In the genomic region with DNA sequence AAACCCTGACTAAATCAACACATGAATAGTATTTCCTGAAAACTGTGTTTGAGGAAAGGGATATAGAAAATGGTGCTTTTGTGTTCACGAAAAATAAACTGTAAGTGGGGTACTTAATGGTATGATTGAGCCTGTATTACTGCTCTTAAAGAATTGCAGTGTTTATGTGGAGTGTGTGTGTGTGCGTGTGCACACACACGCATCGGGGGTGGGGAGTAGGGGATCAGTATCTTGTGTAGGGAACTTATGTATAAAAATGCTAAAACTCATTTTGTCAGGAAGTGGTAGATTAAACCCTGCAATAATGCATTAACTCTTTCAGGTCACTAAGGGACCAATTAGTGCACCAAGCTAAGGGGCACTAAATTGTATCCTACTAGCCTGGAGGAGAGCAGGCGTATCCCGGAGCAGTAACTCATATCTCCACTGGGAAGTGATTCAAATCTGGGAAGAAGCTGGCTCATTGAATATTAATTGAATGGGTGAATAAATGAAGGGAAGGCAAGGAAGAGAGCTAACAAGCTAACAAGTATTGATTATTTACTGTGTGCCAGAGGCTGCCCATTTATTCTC, we compare ENCODE assay signal across 23 mouse cellular contexts.
DNase-seq lines count a peak whose midpoint lies in the region; ATAC-seq and TF ChIP-seq lines count a peak whose summit lies in the region.
"Had no signal": no experiment of that assay in that cellular context is flagged by ENCODE, and none has a peak within 500 bp of the region (broad histone marks: within the 10 kb centered on the region; RNA-seq: fewer than 3 reads in every experiment).

No protein-coding gene starts in this region.

- no peak for TF ChIP-seq POLR2A in brain, embryonic 14.5 days (IDR thresholded peaks at IDR 0.05; ENCODE audit: borderline replicate concordance, extremely low read depth, insufficient read depth, insufficient read length, poor library complexity, severe bottlenecking)

- no peaks in the 10 kb centered on the region for H3K36me3 ChIP-seq in midbrain, embryonic 11.5 days (ENCODE audit: control insufficient read depth, insufficient read depth, low read length)
- H3K36me3 ChIP-seq in midbrain, postnatal 0 days (ENCODE audit: insufficient read depth, low read length), result no peaks in the 10 kb centered on the region
- H3K36me3 ChIP-seq in midbrain, embryonic 14.5 days (ENCODE audit: control insufficient read depth, insufficient read depth, low read length), result no peaks in the 10 kb centered on the region
- H3K36me3 ChIP-seq: forebrain, embryonic 10.5 days; G1E; hindbrain, embryonic 12.5 days; hindbrain, embryonic 15.5 days had no signal

- no peaks in the 10 kb centered on the region for H3K27me3 ChIP-seq in midbrain, embryonic 11.5 days (ENCODE audit: control insufficient read depth, insufficient read depth, low read length)
- H3K27me3 ChIP-seq in midbrain, postnatal 0 days (ENCODE audit: insufficient read depth, low read length), result no peaks in the 10 kb centered on the region
- no peaks in the 10 kb centered on the region for H3K27me3 ChIP-seq in midbrain, embryonic 14.5 days (ENCODE audit: control insufficient read depth, insufficient read depth, low read length)
- H3K27me3 ChIP-seq: CH12.LX; forebrain, embryonic 13.5 days; hindbrain, embryonic 12.5 days; hindbrain, embryonic 15.5 days; Patski had no signal

- no peak overlapping the region for H3K4me3 ChIP-seq in midbrain, embryonic 11.5 days (ENCODE audit: low read depth, low read length)
- no peak overlapping the region for H3K4me3 ChIP-seq in midbrain, postnatal 0 days (ENCODE audit: low read depth, low read length)
- no peak overlapping the region for H3K4me3 ChIP-seq in midbrain, embryonic 14.5 days (replicated peaks; ENCODE audit: low read depth, low read length)
- H3K4me3 ChIP-seq: forebrain, embryonic 10.5 days; forebrain, embryonic 13.5 days; heart, adult 2 months; hindbrain, embryonic 12.5 days; hindbrain, embryonic 15.5 days had no signal

- WGBS in midbrain, embryonic 11.5 days, result 84% methylated on average over 6 of the region's 6 CpGs
- WGBS in midbrain, postnatal 0 days, result 63% methylated on average over 6 of the region's 6 CpGs
- 62% methylated on average over 6 of the region's 6 CpGs for WGBS in midbrain, embryonic 14.5 days

- H3K4me2 ChIP-seq in midbrain, embryonic 11.5 days, result no peak overlapping the region
- no peak overlapping the region for H3K4me2 ChIP-seq in midbrain, postnatal 0 days (ENCODE audit: low read depth, low read length, poor library complexity, severe bottlenecking)
- no peak overlapping the region for H3K4me2 ChIP-seq in midbrain, embryonic 14.5 days (ENCODE audit: low read length)
- H3K4me2 ChIP-seq: forebrain, embryonic 13.5 days; heart, embryonic 11.5 days; hindbrain, embryonic 12.5 days; hindbrain, embryonic 15.5 days had no signal

- H3K27ac ChIP-seq in midbrain, embryonic 11.5 days (ENCODE audit: low read depth, low read length), result no peak overlapping the region
- H3K27ac ChIP-seq in midbrain, postnatal 0 days (ENCODE audit: low read depth, low read length), result no peak overlapping the region
- no peak overlapping the region for H3K27ac ChIP-seq in midbrain, embryonic 14.5 days (replicated peaks; ENCODE audit: low read depth, low read length)
- H3K27ac ChIP-seq: forebrain, embryonic 10.5 days; forebrain, embryonic 13.5 days; heart, adult 2 months; hindbrain, embryonic 12.5 days; hindbrain, embryonic 15.5 days had no signal

- no peaks in the 10 kb centered on the region for H3K9me3 ChIP-seq in midbrain, embryonic 11.5 days (ENCODE audit: control insufficient read depth, low read length)
- no peaks in the 10 kb centered on the region for H3K9me3 ChIP-seq in midbrain, postnatal 0 days (ENCODE audit: low read length)
- H3K9me3 ChIP-seq in midbrain, embryonic 14.5 days (ENCODE audit: control insufficient read depth, low read length), result no peaks in the 10 kb centered on the region
- H3K9me3 ChIP-seq: forebrain, embryonic 10.5 days; forebrain, embryonic 13.5 days; hindbrain, embryonic 12.5 days; hindbrain, embryonic 15.5 days had no signal

- no peaks in the 10 kb centered on the region for H3K4me1 ChIP-seq in midbrain, embryonic 11.5 days (ENCODE audit: control insufficient read depth, insufficient read depth, low read length)
- H3K4me1 ChIP-seq in midbrain, postnatal 0 days (ENCODE audit: insufficient read depth, low read length), result no peaks in the 10 kb centered on the region
- H3K4me1 ChIP-seq in midbrain, embryonic 14.5 days (ENCODE audit: control insufficient read depth, insufficient read depth, low read length), result no peaks in the 10 kb centered on the region
- H3K4me1 ChIP-seq: forebrain, embryonic 10.5 days; forebrain, embryonic 13.5 days; hindbrain, embryonic 12.5 days; hindbrain, embryonic 15.5 days had no signal

- H3K9ac ChIP-seq in midbrain, embryonic 11.5 days (ENCODE audit: low read length), result no peak overlapping the region
- H3K9ac ChIP-seq in midbrain, postnatal 0 days (replicated peaks; ENCODE audit: low read length, poor library complexity, severe bottlenecking), result no peak overlapping the region
- H3K9ac ChIP-seq in midbrain, embryonic 14.5 days (replicated peaks; ENCODE audit: low read length), result no peak overlapping the region
- H3K9ac ChIP-seq: forebrain, embryonic 13.5 days; hindbrain, embryonic 12.5 days; hindbrain, embryonic 15.5 days had no signal

- no peak for TF ChIP-seq CTCF in midbrain, postnatal 0 days (IDR thresholded peaks at IDR 0.05)
- TF ChIP-seq CTCF in brain, embryonic 14.5 days (IDR thresholded peaks at IDR 0.05; ENCODE audit: borderline replicate concordance, extremely low read depth, insufficient read depth, insufficient read length), result no peak

- ATAC-seq in midbrain, embryonic 11.5 days (ENCODE audit: low FRiP score), result 0 out of 2 replicates have a peak, but pooled peaks have one; percentile 46
- ATAC-seq in midbrain, postnatal 0 days (ENCODE audit: low FRiP score), result no peak
- peak; percentile 48; the same call in 1 of the 2 replicates for ATAC-seq in midbrain, embryonic 14.5 days (ENCODE audit: low FRiP score, low TSS enrichment)
- ATAC-seq: forebrain, embryonic 13.5 days; forebrain, embryonic 16.5 days; Patski had no signal

- no peak for DNase-seq in midbrain, embryonic 11.5 days (ENCODE audit: low spot score, missing footprints)
- DNase-seq in midbrain, postnatal 0 days (ENCODE audit: low spot score), result no peak
- DNase-seq in brain, embryonic 14.5 days (ENCODE audit: low read depth), result peak; percentile 53
- DNase-seq in midbrain, embryonic 14.5 days, result peak; percentile 59
- DNase-seq in cerebellum, postnatal 14 days, result no peak
- DNase-seq in layer of hippocampus, adult 9-11 months, result no peak
- DNase-seq: adrenal gland, postnatal 14 days; B cell, adult 2 months; cerebellum, adult 11-12 months; cerebellum, adult 8-10 months; cerebellum, postnatal 10 days; gastrocnemius, postnatal 10 days; gastrocnemius, postnatal 36 days; heart, adult 2 months had no signal

Comparison
In these comparisons a context has a peak if more than half of its experiments do, and no peak if none do; other contexts are left out.
1. DNase-seq: peak in brain, embryonic 14.5 days (single experiment) and midbrain, embryonic 14.5 days (single experiment); none in midbrain, embryonic 11.5 days (single experiment), midbrain, postnatal 0 days (single experiment), cerebellum, postnatal 14 days (0 of 2) and layer of hippocampus, adult 9-11 months (single experiment).